Mouse (Mus musculus): ENCODE measurements around the gene Shank1.
"Not testable (repeated sequence)": the region's sequence is repeated elsewhere in the genome, so short reads cannot be mapped to it uniquely, and the experiment has no call there.

Gene Shank1

DNA sequence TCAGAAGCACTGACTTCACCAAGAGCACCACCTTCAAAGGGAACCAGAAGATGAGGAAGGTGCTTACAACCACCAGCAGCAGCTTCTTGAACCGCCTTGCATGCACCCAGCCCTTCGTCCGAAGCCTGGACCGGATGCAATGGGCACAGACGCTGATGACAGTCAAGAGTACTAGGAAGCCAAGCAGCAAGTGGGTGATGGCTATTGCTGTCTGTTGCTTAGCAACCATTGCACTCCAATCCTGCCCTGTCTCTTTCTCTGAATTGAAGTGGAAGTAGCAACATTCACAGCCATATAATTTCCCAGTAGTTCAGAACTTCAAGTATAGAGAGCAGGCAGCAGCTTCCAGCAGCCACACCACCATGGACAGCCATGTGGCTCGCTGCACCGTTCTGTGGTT lies 28.5 kb upstream of the Shank1 start:
- H3K27me3 ChIP-seq (ENCODE audit: control insufficient read depth, insufficient read depth, low read length, poor library complexity, severe bottlenecking), result no peaks in the 10 kb centered on the region; the same call in 1 of the 2 replicates
- no peak for DNase-seq (ENCODE audit: low read depth, low spot score)
- no peaks in the 10 kb centered on the region for H3K36me3 ChIP-seq (ENCODE audit: control insufficient read depth, insufficient read depth, low read length, poor library complexity, severe bottlenecking)

DNA sequence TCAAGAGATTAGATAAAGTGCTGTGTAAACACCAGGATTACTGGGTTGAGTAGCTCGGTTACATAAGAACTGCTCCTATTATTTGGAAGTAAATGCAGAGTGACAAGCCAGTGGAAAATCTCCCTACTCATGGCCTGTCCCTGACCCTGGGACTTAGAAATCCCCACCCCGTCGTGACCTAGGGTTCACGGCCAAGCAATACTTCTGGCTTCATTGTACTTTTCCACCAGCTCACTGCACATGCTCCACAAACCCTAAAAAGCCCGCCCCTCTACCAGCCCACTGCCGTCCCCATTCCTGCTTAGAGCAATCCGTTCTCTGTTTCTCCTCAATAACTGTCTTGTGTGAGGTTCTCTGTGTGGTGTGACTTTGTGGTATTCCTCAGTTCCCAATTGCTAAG lies 22.3 kb upstream of the Shank1 start:
- Histone ChIP-seq H3K27me3 (ENCODE audit: control insufficient read depth, insufficient read depth, low read length, poor library complexity, severe bottlenecking) (no peaks in the 10 kb centered on the region; the same call in 1 of the 2 replicates), H3K36me3 (ENCODE audit: control insufficient read depth, insufficient read depth, low read length, poor library complexity, severe bottlenecking) (no peaks in the 10 kb centered on the region)
- no peak for DNase-seq (ENCODE audit: low read depth, low spot score)

DNA sequence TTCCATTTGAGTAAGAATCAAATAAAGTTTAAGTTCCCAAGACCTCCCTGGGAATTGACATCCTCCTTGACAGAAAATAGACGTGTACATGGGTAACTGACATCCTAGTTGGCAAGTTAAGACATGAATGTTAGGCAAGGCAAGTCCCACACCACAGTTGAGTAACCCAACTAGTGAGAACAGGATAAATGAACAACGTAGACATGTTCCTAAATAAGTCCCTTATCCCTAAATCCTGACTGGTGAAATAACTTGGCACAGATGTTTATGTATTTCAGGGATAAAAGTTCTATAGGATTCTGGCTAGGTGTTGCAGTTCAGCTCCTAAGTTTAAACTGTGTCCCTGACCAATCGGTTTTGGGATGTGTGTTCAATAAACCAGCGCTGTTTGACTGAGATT lies 19.1 kb upstream of the Shank1 start:
- no peaks in the 10 kb centered on the region; the same call in none of the 2 replicates for H3K27me3 ChIP-seq (ENCODE audit: control insufficient read depth, insufficient read depth, low read length, poor library complexity, severe bottlenecking)
- no peak for DNase-seq (ENCODE audit: low read depth, low spot score)
- no peaks in the 10 kb centered on the region for H3K36me3 ChIP-seq (ENCODE audit: control insufficient read depth, insufficient read depth, low read length, poor library complexity, severe bottlenecking)

DNA sequence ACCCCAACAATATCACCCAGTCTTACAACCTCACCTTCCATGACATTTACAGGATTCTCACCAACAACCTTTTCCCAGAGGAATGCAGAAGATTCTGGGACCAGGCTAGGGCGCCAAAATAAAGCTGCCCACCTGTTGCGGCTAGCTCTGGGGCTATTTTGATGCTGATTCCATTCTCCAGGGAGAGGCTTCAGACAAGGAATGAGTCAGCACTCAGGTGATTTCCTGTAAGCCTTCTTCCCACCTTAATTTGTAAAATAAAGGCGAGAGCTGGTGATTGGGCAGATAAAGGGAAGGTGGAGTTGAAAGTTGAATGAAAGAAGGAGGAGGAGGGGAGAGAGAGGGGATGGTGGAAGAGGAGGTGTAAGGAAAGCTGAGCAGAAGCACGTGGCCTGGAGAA lies 18.6 kb upstream of the Shank1 start:
- Histone ChIP-seq H3K36me3 (ENCODE audit: control insufficient read depth, insufficient read depth, low read length, poor library complexity, severe bottlenecking) (no peaks in the 10 kb centered on the region), H3K27me3 (ENCODE audit: control insufficient read depth, insufficient read depth, low read length, poor library complexity, severe bottlenecking) (no peaks in the 10 kb centered on the region; the same call in none of the 2 replicates)
- DNase-seq (ENCODE audit: low read depth, low spot score), result no peak

DNA sequence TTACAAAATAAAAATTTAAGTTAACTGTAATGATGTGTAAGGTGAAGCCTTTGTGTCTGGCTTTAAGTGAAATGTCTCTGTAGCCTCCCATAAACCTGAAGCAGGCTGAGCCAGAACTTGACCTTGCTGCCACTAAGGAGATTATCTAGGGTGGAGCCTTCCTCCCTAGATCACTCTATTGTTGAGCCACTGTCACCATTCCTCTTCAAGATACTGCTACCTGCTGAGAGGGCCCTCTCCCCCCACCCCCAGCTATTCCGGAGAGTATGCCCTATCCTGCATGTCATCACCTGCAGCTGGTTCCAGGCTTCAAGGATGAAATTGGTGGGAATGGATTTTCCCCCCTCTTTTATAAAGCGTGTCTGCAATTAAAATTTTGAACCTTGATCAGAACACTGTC lies 12.6 kb upstream of the Shank1 start:
- H3K27me3 ChIP-seq (ENCODE audit: control insufficient read depth, insufficient read depth, low read length, poor library complexity, severe bottlenecking); H3K36me3 ChIP-seq (ENCODE audit: control insufficient read depth, insufficient read depth, low read length, poor library complexity, severe bottlenecking); DNase-seq (ENCODE audit: low read depth, low spot score): not testable (repeated sequence)

DNA sequence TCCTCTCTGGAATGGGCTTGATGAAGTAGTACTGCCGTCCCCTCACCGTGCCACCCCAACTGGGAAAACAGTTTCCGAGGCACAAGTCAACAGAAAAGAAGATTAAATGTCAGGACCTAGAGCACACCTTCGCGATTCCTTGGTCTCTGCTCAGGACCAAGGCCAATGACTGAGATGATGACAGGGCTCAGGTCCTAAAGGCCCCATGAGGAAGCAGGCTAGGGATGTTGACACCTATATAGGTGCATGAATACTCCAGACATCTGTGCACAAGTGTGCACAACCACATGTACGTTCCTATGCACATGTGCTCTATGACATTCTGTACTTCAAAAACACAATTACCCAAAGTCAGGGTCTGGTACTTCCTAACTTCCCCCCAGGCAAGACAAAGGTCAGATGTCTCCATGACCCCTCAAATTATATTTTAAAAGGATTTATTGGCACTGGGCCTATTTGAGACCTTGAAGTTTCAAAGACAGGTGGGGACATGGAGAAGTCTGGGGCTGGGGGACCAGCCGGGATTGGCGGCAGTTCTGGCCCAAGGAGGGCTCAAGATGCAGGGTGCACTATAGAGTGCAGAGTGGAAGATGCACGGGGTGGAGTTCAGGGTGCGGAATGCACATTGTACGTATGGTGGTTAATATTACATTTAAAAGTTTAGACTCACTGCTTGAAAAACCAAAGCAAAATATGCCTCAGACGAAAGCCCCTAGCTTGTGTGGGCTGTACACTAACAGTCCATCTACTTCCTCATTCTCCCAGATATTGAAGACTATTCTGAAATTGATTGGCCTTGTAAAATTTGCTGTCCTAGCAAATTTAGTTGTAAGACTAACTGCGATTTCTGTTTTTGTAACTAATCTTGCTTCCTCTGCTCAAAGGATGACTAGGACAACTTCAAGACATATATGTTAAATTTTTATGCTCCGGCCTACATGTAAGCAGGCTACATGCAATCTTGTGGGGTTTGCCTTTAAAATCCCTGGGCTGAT lies 6.4 kb upstream of the Shank1 start:
- H3K27me3 ChIP-seq (ENCODE audit: control insufficient read depth, insufficient read depth, low read length, poor library complexity, severe bottlenecking), result no peaks in the 10 kb centered on the region
- H3K36me3 ChIP-seq (ENCODE audit: control insufficient read depth, insufficient read depth, low read length, poor library complexity, severe bottlenecking), result no peaks in the 10 kb centered on the region
- DNase-seq (ENCODE audit: low read depth, low spot score), result no peak

DNA sequence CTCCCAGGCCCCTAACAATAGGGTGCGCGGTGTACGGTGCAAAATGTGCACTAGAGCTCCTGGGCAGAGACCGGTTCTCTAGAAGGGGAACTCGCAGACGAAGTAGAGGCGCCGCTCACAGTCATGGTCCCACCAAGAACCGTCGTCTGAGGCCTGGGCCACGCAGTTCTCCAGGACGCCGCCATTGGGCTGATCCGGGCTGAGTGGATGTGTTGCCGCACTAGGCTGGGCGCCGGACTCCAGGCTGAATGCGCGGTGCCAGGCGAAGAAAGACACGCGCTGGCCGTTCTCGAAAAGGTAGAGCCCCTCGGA lies 5.6 kb upstream of the Shank1 start:
- no peak for DNase-seq (ENCODE audit: low read depth, low spot score)
- Histone ChIP-seq H3K27me3 (ENCODE audit: control insufficient read depth, insufficient read depth, low read length, poor library complexity, severe bottlenecking) (no peaks in the 10 kb centered on the region), H3K36me3 (ENCODE audit: control insufficient read depth, insufficient read depth, low read length, poor library complexity, severe bottlenecking) (no peaks in the 10 kb centered on the region)

DNA sequence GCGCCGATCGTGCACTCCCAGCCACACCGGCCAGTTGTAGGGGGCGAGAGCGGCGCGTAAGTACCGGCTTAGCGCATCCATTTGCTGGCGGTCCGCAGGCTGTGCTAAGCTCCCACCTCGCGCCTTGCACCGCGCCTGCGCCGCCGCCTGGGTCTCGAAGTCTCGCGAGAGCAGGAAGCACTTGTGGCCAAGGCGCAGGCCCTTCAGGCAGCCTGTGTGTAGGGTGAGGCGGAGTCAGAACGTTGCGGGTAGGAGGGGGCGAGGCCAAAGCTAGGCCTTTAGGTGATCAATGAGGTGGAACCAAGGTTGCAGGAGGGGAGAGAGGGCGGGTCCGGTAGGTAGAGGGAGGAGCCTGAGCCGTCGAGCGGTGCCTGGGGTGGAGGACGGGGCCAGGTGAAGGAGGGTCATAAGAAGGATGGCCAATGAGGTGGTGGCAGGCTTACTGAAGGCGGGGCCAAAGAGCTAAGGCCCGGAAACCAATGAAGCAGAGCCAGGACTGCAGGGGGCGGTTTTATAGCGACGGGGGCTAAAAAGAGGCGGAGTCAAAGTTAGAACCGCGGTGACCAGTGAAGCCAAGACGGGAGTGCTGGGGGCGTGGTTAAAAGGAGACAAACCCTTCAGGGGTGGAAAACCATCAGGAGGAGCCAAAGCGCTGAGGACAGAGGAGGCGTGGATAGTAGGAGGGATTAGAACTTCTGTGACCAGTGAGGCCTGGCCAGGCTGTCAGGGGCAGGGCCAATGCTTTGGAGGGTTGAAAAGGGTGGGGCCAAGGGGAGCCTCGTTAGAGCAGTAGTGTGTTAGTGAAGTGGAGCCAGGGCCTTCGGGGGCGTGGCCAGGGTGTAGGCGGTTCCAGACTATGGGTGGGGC lies 5.0 kb upstream of the Shank1 start:
- no peaks in the 10 kb centered on the region for H3K27me3 ChIP-seq (ENCODE audit: control insufficient read depth, insufficient read depth, low read length, poor library complexity, severe bottlenecking)
- H3K36me3 ChIP-seq (ENCODE audit: control insufficient read depth, insufficient read depth, low read length, poor library complexity, severe bottlenecking), result no peaks in the 10 kb centered on the region
- DNase-seq (ENCODE audit: low read depth, low spot score), result peak; percentile 99

DNA sequence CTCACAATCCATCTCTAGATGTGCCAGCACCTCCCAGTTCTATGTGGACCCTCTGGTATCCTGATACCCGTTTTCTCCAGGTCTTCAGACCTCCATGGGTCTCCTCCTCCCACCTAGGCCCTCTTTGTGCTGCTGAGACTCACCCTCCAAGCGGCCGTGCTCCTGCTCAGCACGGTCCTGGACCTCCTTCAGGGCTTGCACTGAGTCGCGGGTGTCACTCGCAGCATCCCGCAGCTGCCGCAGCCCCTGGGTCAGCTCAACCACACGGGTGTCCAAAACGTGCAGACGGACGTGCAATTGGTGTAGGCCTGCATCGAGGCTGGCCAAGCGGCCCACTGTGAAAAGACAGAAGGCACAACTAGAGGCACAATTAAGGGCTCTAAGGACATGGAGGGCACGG lies 4.4 kb upstream of the Shank1 start:
- Histone ChIP-seq H3K27me3 (ENCODE audit: control insufficient read depth, insufficient read depth, low read length, poor library complexity, severe bottlenecking) (no peaks in the 10 kb centered on the region), H3K36me3 (ENCODE audit: control insufficient read depth, insufficient read depth, low read length, poor library complexity, severe bottlenecking) (no peaks in the 10 kb centered on the region)
- no peak for DNase-seq (ENCODE audit: low read depth, low spot score)

DNA sequence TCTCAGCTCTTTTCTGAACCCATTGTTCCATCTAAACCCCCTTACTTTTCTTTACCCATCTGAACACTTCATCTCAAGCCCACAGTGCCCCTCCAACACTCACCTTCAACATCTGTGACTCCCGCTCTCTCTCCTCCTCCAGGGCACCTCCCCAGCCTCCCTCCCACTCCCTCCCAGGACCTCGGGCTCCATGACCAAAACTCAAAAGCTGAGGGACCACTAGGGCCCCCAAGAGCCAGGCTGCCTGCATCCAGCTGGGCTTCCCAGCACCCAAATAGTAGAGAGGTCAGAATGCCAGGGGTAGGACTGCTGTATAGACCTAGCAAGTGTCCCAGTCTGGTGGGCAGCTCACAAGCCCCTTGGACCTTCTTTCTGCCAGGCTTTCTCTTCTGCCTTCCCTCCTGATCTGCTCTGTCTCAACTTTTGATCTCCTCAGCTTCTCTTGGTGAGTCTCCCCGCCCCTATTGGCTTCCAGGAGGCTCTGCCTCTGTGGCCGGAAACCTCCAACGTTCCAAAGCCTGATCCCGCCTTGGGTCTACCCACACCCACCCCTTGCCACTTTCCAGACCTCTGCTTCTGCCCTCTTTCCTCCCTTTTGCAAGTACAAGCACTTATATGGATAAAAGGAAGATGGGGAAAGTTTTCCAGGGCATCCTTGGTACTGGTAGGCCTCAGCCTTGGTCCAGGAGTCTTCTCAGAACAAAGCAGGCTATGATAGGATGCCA lies 3.4 kb upstream of the Shank1 start, which contains the start of gene Clec11a:
Clec11a (minus strand) TSS at position 387 of the 725 bp plus-strand sequence.
- Histone ChIP-seq H3K36me3 (ENCODE audit: control insufficient read depth, insufficient read depth, low read length, poor library complexity, severe bottlenecking) (no peaks in the 10 kb centered on the region), H3K27me3 (ENCODE audit: control insufficient read depth, insufficient read depth, low read length, poor library complexity, severe bottlenecking) (no peaks in the 10 kb centered on the region)
- no peak for DNase-seq (ENCODE audit: low read depth, low spot score)

DNA sequence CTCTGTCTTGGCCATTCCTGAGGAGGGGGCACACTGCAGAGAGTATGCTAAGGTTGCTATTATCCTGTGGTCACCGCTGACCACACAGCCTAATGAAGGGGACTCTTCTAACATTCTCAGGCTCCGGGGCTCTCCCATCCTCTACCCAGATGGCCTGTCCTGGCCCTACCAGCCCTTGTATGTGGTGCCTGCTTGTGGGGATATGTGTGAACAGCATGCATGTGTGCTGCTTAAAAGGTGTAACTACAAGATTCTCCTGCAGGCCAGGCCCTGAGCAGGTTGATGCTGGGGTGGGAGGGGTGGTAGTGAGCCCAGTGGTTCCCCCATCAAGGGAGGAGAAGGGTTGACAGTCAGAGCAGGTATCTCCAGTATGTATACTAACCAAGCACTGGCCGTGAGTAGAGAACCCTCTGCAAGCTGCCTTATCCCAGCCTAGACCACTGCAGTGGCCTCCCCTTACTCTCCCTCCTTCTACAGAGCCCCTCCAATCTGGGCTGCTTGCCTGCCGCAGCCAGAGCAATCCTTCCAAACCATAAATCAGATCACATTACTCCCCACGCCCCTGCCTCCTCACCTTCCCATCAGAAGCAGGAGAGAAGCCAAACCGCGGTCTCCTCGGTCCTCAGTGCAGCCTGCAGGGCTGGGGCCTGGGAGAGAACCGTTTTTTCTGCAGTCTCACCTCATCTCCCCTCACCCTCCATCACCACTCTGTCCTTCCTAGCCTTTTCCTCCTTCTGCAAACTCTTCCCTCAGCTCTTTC lies 2.6 kb upstream of the Shank1 start:
- no peaks in the 10 kb centered on the region for H3K36me3 ChIP-seq (ENCODE audit: control insufficient read depth, insufficient read depth, low read length, poor library complexity, severe bottlenecking)
- DNase-seq (ENCODE audit: low read depth, low spot score), result no peak
- H3K27me3 ChIP-seq (ENCODE audit: control insufficient read depth, insufficient read depth, low read length, poor library complexity, severe bottlenecking), result no peaks in the 10 kb centered on the region

DNA sequence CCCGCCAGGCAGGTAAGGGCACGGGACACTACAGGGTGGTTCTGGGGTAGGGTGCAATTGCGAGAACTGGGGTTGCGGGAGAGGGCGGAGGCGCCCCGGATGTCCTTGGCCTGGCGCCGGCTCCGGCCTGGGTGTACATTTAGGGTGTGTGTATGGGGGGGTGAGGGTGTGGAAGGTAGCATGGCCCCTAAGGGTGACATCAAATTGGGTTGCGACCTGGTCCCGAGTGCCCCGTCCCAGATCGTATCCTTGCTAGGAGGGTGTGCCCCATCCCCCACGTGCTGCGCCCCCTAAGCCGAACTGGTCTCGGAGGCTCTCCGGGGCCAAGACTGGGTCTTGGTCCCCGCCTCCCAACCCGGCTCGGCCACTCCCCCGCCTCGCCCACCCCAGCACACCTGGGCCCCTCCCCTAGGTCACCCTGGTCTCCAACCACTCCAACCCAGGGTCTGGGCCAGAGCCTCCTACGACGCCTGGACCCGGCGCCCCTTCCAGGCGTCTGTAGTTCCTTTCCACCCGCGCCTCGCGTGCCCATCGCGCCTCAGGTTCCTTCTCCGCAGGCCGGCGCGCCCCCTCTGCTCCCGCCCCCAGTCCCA lies 328 bp downstream of the Shank1 start:
- Histone ChIP-seq H3K27me3 (ENCODE audit: control insufficient read depth, insufficient read depth, low read length, poor library complexity, severe bottlenecking) (no peaks in the 10 kb centered on the region), H3K36me3 (ENCODE audit: control insufficient read depth, insufficient read depth, low read length, poor library complexity, severe bottlenecking) (peaks cover 2% of the 10 kb centered on the region; the same call in 1 of the 2 replicates)
- peak; percentile 46 for DNase-seq (ENCODE audit: low read depth, low spot score)

DNA sequence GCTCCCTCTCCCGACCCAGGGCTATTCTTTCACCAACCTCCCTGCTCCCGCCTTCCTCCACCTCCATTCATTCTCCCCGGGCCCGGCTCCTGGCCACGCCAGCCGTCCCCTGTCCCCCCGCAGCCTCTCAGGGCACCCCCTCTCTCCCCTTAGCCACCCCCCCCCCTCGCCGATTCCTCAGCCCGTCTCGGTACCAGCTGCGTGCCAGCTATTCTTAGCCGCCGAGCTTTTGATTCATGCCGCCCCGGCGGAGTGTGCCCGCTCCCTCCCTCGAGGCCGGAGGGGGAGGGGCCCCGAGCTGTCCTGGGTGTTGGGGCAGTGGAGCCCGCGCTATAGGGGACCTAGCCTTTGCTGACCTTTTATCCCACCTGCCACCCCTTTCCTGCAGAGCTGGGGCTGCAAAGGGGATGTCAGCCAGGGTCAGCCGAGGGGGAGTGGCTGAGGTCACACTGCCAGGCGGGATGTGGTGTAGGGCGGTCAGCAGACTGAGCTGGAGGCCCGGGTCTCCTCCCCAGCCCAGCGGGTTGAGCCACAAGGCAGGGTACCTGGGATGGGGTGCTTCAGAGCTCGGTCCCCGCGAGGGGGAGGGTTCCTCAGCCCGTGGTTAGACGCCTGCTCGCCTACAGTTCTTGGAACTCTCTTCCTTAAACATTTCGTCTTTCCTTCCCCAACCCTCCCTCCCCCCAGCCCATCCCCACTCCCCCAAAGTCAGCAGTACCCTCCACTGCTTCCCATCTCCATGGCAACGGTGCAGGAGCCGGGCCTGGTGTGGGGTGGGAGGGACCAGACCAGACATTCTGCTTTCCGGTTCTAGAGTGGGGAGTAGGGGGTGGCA lies 1.0 kb downstream of the Shank1 start:
- H3K36me3 ChIP-seq (ENCODE audit: control insufficient read depth, insufficient read depth, low read length, poor library complexity, severe bottlenecking), result peaks cover 2% of the 10 kb centered on the region; the same call in 1 of the 2 replicates
- DNase-seq (ENCODE audit: low read depth, low spot score), result peak; percentile 53
- H3K27me3 ChIP-seq (ENCODE audit: control insufficient read depth, insufficient read depth, low read length, poor library complexity, severe bottlenecking), result no peaks in the 10 kb centered on the region
